Mouse (Mus musculus) adrenal gland, adult 18-20 months (tissue): ENCODE measurements around the gene Fam241b. TPM values are rescaled to one million over a fixed set of nuclear protein-coding genes. Genes with fewer than 3 reads are reported as not detected.
"Not testable (repeated sequence)": the region's sequence is repeated elsewhere in the genome, so short reads cannot be mapped to it uniquely, and the experiment has no call there.

Source experiments
- DNase-seq, 2 experiments: peaks; one replicate each; pipeline ENCODE4 v3.0.0; 2021 to 2022; ENCODE audit warnings: low spot score in 2 of 2
- total RNA-seq, 2 experiments: library from RNA; stranded (reverse); gene quantifications; 1 replicate in 1 of 2; 2 replicates in 1 of 2; pipeline ENCODE4 v1.2.3; 2021

Gene Fam241b
- total RNA-seq, 2 experiments from 2014 or later = 3.9 to 4.0 TPM

DNA sequence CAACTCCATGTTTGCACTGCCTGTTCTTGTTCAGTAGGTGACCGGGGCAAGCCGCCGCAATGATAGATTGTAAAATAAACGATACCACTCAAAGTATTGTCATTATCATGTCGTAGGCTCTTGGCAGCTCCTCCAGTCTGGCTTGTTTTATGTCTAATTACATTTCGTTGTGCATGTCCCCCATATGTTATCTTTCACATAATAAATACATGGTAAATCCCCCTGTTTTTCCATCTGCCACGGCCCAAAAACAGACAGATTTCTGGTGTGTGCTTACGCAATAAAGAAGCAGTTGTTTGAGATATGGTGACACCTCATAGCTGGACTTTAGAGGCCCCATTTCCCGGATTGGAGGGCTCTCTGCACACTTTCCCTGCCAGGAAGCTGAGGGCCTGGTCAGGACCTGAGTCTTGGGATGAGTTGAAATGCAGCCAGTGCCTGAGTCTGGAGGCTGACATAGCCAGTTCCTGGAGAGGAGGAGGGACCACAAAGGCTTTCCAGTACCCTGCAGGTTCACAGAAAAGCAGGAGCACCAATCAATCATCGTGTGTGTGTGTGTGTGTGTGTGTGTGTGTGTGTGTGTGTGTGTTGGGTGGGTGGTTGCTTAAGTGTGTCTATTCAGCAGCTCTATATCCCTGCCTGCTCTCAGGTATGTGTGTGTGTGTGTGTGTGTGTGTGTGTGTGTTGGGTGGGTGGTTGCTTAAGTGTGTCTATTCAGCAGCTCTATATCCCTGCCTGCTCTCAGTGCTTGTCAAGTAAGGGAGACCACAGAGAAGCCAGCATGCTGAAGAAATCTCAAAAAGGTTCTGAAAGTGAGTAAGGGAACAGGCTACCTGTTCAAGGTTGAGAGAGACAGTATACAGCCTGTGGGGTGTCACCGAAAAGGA is 67.2 kb downstream of the Fam241b start:
- no peak for DNase-seq

DNA sequence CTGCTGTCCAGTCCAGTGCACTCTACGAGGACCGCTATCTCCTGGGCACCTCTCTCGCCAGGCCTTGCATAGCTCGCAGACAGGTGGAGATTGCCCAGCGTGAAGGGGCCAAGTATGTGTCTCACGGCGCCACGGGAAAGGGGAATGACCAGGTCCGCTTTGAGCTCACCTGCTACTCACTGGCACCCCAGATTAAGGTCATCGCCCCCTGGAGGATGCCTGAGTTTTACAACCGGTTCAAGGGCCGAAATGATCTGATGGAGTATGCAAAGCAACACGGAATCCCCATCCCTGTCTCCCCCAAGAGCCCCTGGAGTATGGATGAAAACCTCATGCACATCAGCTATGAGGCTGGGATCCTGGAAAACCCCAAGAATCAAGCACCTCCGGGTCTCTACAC is 72.4 kb downstream of the Fam241b start:
- DNase-seq = not testable (repeated sequence)

DNA sequence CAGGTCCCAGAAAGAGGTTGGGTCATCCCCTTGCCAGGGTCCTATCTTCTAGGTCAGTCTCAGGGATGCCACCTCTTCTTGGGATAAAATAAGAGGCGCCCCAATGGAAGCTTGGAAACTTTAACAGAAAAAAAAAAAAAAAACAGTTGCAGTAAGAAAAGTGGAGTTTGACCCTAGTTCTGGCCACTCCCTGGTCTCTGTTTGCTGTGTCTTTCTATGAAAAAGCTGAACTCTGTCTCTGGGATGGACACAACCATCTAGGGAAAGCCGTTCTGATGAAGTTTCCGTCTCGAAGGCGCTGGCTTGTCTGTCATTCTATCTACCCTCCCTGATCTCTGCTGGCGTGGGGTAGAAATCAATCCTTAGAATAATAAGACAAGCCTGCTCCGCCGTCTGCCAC is 73.1 kb downstream of the Fam241b start:
- DNase-seq = no peak

DNA sequence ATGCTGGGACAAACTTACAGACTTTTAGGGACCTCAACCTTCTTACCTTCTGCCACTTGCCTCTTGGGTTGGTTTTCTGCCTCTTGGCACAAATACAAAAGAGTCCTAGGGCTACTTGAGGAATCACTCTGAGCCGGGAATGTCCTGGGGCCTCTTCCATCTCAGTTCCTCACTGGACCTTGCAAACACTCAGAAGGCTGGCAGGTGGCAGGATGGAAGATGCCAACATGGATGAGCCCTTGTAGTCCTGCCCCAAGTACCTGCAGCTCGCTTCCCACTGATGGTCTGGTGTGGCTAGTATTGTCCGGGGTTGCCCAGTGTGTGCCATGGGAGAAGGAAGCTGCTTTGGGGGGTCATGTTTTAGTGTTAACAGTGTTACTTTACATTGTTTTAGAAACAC is 73.8 kb downstream of the Fam241b start:
- DNase-seq = no peak

DNA sequence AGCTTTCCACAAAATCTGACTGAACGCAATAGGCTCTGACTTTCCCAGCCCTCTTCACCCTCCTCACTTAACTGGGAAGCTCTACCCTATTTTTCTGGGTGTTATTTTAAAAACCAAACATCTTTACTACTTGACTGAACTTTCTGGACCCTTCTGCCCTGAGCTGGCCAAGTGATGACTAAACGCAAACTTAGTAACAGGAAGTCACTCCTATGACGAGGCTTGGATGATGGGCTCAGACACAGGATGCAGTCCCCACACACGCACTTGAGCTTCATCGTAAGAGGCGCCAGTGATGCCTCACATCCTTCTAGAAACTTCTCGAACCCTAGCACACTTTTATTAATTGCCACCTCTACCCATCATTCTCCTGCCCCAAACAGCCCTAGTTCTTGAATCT is 74.3 kb downstream of the Fam241b start:
- DNase-seq = no peak

GRCm38 (mm10) chr10:62068532-62068931 is 75.2 kb downstream of the Fam241b start:
- DNase-seq = no peak

DNA sequence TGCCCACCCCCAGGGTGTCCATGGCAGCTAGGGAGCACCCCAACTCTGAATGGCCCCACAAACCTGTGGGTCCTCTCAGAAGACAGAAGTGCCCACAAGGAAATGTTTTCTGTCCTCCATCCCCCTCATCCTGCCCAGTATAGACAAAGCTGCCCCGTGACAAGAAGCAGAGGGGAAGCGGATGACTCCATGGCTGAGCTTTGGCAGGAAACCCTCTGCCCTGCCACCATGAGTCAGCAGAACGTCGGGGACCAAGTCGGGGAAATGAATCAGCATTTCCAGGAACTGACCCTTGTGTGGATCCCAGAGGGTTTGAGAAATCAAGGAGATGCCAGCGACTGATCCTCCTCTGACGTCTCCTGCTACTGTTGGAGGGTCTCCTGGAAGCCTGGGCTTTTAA is 77.5 kb downstream of the Fam241b start:
- DNase-seq = no peak

DNA sequence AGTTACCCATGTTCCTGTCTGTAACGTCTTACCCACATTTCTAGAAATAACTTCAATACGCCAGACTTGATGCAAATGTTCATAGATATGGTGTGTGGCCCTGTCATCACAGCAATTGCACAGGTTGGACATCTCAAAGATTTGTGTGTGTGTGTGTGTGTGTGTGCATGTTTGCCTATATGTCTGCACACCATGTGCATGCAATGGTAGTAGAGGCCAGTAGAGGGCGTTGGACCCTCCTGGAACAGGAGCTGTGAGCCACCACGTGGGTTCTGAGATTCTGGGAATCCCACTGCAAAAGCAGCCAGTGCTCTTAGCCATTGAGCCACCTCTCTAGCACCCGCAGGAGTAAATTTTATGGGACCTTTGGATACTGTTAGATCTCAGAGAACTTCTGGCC is 80.9 kb downstream of the Fam241b start:
- no peak for DNase-seq

GRCm38 (mm10) chr10:62060969-62061678 is 82.6 kb downstream of the Fam241b start:
- DNase-seq = no peak

GRCm38 (mm10) chr10:62060224-62060913 is 83.4 kb downstream of the Fam241b start:
- no peak for DNase-seq

GRCm38 (mm10) chr10:62058508-62059375 is 85.0 kb downstream of the Fam241b start:
- DNase-seq = no peak

Other genes starting within 250 kb of the Fam241b start
- 10 to 100 TPM in 1 of 2 experiments, 1 to 10 TPM in 1; 5.9 to 11.7 TPM for gene Col13a1, start 164.8 kb downstream of the Fam241b start, total RNA-seq
- not detected for gene Neurog3, start 10.8 kb downstream of the Fam241b start, total RNA-seq
- 10 to 100 TPM; 17.9 to 18.9 TPM for gene Tspan15, start 87.3 kb upstream of the Fam241b start, total RNA-seq
- 10 to 100 TPM; 13.0 to 50.3 TPM for gene Tacr2, start 108.5 kb upstream of the Fam241b start, total RNA-seq
- 10 to 100 TPM; 26.2 to 30.2 TPM for gene Hk1, start 236.0 kb upstream of the Fam241b start, total RNA-seq